Mouse (Mus musculus) small intestine, adult 2 months (tissue): ENCODE measurements around the gene Itgad.

Experiments used
- CTCF ChIP-seq: fragments of 200-500 bp; IDR thresholded peaks from 2 replicates; pipeline ENCODE4 v1.5.1; 2012; ENCODE audit warnings: low read depth, mild to moderate bottlenecking, control low read depth, inconsistent platforms, low read length, moderate library complexity, mixed read lengths; ENCODE audit not compliant: insufficient replicate concordance, insufficient read length; ENCODE audit errors: extremely low read depth
- POLR2A ChIP-seq: fragments of 200-500 bp; IDR thresholded peaks from 2 replicates; pipeline ENCODE4 v1.6.1; 2012; ENCODE audit warnings: low read depth, mild to moderate bottlenecking, control low read depth, inconsistent platforms, low read length, moderate library complexity

- TF ChIP-seq CTCF (no peak), POLR2A (no peak)
Observed at GRCm38 (mm10) chr7:128164001-128164400, 9.8 kb downstream of the Itgad start.
